Mouse (Mus musculus) small intestine, adult 2 months (tissue): ENCODE results near the gene Hba-x.

Experiments
- CTCF ChIP-seq: fragments of 200-500 bp; IDR thresholded peaks from 2 replicates; pipeline ENCODE4 v1.5.1; 2012; ENCODE audit warnings: low read depth, mild to moderate bottlenecking, control low read depth, inconsistent platforms, low read length, moderate library complexity, mixed read lengths; ENCODE audit not compliant: insufficient replicate concordance, insufficient read length; ENCODE audit errors: extremely low read depth
- POLR2A ChIP-seq: fragments of 200-500 bp; IDR thresholded peaks from 2 replicates; pipeline ENCODE4 v1.6.1; 2012; ENCODE audit warnings: low read depth, mild to moderate bottlenecking, control low read depth, inconsistent platforms, low read length, moderate library complexity

DNA sequence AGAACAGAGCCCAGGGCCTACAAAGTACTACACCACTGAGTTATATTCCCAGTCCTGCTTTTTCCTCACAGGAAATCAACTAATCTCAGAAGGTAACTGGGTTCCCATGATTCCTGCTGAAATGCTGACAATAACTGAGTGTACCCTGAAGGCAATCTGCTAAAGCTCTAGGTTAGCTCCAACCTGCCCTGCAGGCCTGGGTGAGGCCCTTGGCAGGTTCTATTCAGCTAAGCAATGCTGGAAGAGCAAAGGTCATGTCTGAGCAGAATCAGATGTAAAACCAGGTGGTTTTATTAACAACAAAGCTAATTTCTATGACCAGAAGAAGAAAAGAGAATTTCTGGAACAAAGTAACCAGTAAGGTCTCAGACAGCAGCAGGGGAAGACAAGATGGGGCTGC lies 34.8 kb upstream of the Hba-x start:
- TF ChIP-seq POLR2A (no peak), CTCF (no peak)
